Mouse (Mus musculus) E14TG2a.4 (cell line): ENCODE results near the gene Atraid.

Experiments used
- H3K27me3 ChIP-seq: 2 replicates; pipeline ENCODE4 v1.6.1; 2014; ENCODE audit warnings: low read length, control low read depth; ENCODE audit not compliant: insufficient read depth
- H3K36me3 ChIP-seq: 2 replicates; pipeline ENCODE4 v1.6.1; 2014; ENCODE audit warnings: low read length, control low read depth; ENCODE audit not compliant: insufficient read depth
- H3K4me1 ChIP-seq: replicated peaks from 2 replicates; pipeline ENCODE4 v1.6.1; 2014; ENCODE audit warnings: low read depth, low read length, control low read depth
- H3K4me3 ChIP-seq: replicated peaks from 2 replicates; pipeline ENCODE4 v1.5.1; 2014; ENCODE audit warnings: mild to moderate bottlenecking, low read length
- H3K9me3 ChIP-seq: 2 replicates; pipeline ENCODE4 v1.6.1; 2014; ENCODE audit warnings: low read length, control low read depth
- CTCF ChIP-seq: conservative IDR thresholded peaks from 2 replicates; pipeline ENCODE4 v1.5.1; 2014; ENCODE audit warnings: low read length
- NANOG ChIP-seq: IDR thresholded peaks from 2 replicates; pipeline ENCODE4 v1.6.1; 2014; ENCODE audit warnings: borderline replicate concordance, low read length, mixed read lengths
- POU5F1 ChIP-seq: IDR thresholded peaks from 2 replicates; pipeline ENCODE4 v1.6.1; 2014; ENCODE audit warnings: low read length, borderline replicate concordance

The Atraid gene

DNA sequence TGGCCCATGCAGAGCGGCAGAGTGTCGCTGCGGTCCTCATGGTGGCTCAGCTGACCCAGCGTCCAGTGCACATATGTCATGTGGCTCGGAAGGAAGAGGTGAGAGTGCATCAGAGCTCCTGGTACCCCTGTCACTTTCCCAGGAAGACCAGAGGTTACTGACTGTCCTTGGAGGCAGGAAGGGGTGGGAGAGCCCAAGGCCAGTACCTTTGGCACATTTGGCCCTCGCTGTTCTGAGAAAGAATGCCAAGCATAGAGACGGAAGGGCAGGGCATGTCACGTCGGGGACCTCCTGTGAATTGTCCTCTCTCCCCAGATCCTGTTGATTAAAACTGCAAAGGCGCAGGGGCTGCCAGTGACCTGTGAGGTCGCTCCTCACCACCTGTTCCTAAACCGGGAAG, 25.1 kb downstream of the Atraid start:
- peaks cover 55% of the 10 kb centered on the region for H3K4me1 ChIP-seq

DNA sequence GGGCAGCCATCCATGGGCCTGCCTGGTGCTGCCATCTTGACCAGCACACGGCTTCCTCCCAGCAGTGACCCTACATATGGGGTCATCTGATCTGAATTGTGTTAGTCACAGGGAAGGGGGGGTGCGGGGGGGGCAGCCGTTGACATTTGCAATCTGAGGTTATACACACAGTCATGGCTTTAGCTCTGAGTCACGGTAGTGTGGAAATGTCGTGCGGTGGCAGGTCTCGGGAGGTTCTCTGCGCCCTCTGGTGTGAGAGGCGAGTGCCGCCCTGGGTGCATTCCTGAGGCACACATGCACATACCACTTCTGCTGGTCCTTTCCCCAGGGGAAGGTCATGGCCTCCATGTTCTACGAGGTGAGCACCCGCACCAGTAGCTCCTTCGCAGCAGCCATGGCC, 28.2 kb downstream of the Atraid start:
- TF ChIP-seq POU5F1 (no peak), NANOG (no peak), CTCF (no peak)
- Histone ChIP-seq H3K4me1 (peaks cover 45% of the 10 kb centered on the region), H3K27me3 (no peaks in the 10 kb centered on the region), H3K36me3 (peaks cover 84% of the 10 kb centered on the region), H3K4me3 (no peak overlapping the region), H3K9me3 (no peaks in the 10 kb centered on the region)

More for the DNA sequence above, 25.1 kb downstream of the Atraid start:
- no peak overlapping the region for H3K4me3 ChIP-seq
- H3K27me3 ChIP-seq = no peaks in the 10 kb centered on the region
- H3K9me3 ChIP-seq = no peaks in the 10 kb centered on the region
- TF ChIP-seq POU5F1 (no peak), NANOG (no peak), CTCF (no peak)
- peaks cover 100% of the 10 kb centered on the region for H3K36me3 ChIP-seq

DNA sequence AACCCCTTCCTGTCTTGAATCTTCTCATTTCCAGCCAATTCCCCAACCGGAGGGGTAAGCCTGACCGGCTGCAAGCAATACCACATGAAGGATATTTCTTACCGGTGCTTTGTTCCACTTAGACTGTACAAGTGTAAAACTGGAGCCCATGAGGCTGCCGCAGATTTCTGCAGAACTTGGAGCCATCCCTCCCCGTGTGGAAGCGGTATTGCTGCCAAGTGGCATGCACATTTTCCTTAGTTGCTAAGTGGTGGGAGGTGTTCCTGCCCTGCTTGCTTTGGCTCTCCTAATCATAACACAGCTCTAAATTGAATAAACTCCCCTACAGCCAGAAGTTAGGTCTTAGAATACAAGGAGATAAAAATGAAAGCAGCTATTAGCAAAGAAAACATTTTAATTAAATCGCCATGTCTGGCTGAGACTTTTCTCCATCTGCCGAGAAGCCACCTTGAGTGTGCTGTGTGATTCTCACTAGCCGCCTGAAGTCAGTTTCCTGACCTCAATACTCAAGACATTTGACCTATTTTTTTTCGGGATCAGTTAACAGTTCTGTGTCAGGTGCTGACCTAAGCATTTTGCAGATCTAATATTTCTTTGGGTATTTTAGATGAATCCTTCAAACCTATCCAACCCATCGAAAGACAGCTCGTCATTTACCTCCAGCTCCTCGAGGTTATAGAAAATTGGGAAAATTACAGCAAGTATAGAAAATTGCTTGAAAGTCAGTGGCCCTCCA, 32.1 kb downstream of the Atraid start:
- Histone ChIP-seq H3K4me1 (peaks cover 24% of the 10 kb centered on the region), H3K36me3 (peaks cover 45% of the 10 kb centered on the region), H3K4me3 (no peak overlapping the region), H3K27me3 (peaks cover 5% of the 10 kb centered on the region; the same call in 1 of the 2 replicates), H3K9me3 (no peaks in the 10 kb centered on the region)
- TF ChIP-seq CTCF = no peak

DNA sequence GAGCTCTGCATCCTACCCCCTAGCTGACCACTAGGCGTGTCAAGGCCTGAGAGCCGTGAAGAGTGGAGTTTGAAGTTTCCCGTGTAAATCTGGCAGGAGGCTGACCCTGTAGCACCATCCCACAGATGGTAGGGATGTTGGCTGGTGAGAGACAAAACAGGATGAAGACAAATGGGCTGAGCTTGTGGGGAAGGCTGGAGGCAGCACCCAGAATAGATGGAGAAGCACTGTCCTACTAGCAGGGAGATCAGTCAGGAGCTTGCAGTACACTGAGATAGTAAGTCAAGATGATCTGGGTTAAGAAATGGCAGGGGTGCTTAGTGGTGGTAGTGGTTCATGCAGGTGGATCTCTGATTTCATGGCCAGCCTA, 32.7 kb downstream of the Atraid start:
- no peak overlapping the region for H3K4me3 ChIP-seq
- H3K4me1 ChIP-seq = peaks cover 19% of the 10 kb centered on the region
- H3K36me3 ChIP-seq = peaks cover 40% of the 10 kb centered on the region
- no peaks in the 10 kb centered on the region for H3K9me3 ChIP-seq
- TF ChIP-seq NANOG (no peak), CTCF (no peak), POU5F1 (no peak)
- peaks cover 7% of the 10 kb centered on the region for H3K27me3 ChIP-seq

DNA sequence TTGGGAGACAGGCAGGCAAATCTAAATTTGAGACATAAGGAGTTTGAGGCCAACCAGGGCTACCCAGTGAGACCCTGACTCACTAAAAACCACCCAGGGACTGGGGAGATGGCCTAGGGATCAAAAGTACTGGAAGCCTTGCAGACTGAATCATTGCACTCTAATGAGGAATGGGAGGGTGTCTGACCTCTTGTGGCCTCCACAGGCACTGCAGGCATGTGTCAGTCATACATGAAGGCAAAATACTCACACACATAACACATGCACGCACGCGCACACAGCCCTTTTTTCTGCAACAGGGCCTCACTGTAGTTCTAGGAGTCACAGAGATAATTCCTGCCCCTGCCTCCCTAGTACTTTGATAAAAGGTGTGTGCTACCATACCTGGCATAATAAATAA, 33.3 kb downstream of the Atraid start:
- Histone ChIP-seq H3K4me3 (no peak overlapping the region), H3K27me3 (peaks cover 13% of the 10 kb centered on the region), H3K36me3 (peaks cover 34% of the 10 kb centered on the region), H3K9me3 (no peaks in the 10 kb centered on the region), H3K4me1 (peaks cover 16% of the 10 kb centered on the region)
- no peak for TF ChIP-seq NANOG
- peak; percentile 74 for TF ChIP-seq CTCF

DNA sequence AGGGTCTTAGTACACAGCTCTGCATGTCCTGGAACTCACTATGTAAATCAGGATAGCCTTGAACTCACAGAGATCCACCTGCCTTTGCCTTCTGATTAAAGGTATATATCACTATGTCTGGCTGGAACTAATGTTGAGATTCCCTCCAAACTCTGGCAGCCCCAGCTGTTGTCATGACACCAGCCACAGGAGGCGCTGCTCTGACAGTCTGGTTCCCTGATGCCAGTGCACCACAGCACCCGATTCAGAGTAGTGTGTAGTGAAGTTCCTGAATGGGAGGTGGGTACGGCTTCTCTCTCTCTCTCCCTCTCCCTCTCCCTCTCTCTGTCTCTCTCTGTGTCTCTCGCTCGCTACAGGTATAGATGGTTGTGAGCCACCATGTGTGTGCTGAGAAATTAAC, 34.2 kb downstream of the Atraid start:
- H3K4me3 ChIP-seq = no peak overlapping the region
- peaks cover 21% of the 10 kb centered on the region for H3K27me3 ChIP-seq
- peaks cover 24% of the 10 kb centered on the region for H3K36me3 ChIP-seq
- H3K4me1 ChIP-seq = peaks cover 7% of the 10 kb centered on the region
- H3K9me3 ChIP-seq = no peaks in the 10 kb centered on the region
- TF ChIP-seq NANOG (no peak), CTCF (peak; percentile 21; the same call in 1 of the 2 replicates), POU5F1 (no peak)

DNA sequence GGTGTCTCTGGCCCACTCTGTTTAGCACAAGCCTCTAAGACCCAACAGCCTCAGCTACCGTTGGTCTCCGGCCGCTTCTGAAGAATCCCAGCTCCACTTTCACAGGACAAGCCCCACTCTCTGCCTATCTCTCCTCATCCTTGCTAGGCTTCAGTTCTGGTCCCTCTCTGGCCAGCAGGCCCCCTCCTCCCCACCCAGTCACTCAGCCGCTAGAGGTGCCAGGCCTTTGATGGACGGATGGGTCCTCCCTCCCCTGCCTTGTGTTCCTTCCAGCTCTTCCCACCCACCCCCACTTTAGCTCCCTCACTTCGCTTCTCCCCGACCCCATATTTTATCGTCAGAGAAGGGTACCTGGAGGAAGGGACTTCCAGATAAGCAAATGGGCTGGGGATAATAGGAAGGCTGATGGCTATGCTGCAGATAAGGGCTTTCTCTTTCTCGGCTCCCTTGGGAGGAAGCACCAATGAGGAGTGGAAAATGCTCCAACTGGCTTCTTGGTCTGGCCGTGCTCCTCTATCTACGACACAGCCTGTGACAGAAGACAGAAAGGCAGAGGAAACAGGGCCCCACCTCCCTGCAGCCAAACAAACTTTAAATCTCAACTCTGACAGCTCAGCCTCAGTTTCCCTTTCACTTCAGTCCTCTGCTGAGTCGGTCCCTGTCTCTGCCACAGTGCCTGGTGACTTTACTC, 35.0 kb downstream of the Atraid start:
- peaks cover 9% of the 10 kb centered on the region for H3K4me1 ChIP-seq
- peaks cover 17% of the 10 kb centered on the region for H3K36me3 ChIP-seq
- no peak for TF ChIP-seq POU5F1
- H3K4me3 ChIP-seq = no peak overlapping the region
- peaks cover 26% of the 10 kb centered on the region for H3K27me3 ChIP-seq
- no peaks in the 10 kb centered on the region for H3K9me3 ChIP-seq

DNA sequence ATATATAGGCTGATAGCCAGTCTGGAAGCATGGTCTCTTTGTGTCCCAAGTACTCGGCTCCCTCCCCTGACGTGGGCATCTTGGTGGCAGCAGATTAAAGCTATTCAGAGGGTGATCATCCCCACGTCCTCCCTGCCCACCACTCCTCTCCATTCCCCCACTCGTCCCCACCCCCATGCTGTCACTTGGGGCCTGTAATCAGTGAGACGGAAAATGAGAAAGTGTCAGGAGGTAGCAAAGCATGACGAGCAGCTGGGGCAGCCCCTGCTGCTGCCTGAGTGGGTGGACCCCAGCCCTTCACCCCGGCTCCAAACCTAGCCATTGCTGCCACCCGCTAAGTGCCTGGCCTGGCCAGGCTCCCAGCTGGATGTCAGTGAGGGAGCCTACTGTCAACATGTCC, 35.8 kb downstream of the Atraid start:
- TF ChIP-seq NANOG (no peak), POU5F1 (no peak), CTCF (no peak)
- H3K9me3 ChIP-seq = no peaks in the 10 kb centered on the region
- no peak overlapping the region for H3K4me3 ChIP-seq
- peaks cover 8% of the 10 kb centered on the region for H3K36me3 ChIP-seq
- H3K4me1 ChIP-seq = peaks cover 15% of the 10 kb centered on the region
- H3K27me3 ChIP-seq = peaks cover 34% of the 10 kb centered on the region

DNA sequence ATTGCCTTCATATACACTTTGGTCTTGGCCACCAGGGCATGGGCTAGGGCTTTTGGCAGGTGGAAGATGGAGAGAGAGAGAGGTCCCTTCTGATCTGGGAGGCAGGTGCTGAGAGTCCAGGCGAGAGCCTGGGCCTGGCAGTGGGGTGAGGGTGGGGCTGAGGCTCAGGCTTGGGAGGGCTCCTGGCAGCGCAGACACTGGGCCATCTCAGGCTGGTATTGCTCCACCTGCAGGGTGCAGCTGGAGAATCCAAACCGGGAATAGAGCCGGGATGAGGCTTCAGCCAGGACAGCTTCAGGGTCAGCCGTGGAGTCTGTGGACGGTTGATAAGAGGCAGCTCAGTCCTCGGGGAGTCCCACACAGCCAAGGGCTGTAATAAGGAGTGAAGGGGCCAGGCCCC, 38.5 kb downstream of the Atraid start:
- no peak for TF ChIP-seq NANOG
- TF ChIP-seq POU5F1 = no peak
- TF ChIP-seq CTCF = no peak
- Histone ChIP-seq H3K4me3 (no peak overlapping the region), H3K4me1 (peaks cover 28% of the 10 kb centered on the region), H3K27me3 (peaks cover 61% of the 10 kb centered on the region), H3K9me3 (no peaks in the 10 kb centered on the region), H3K36me3 (no peaks in the 10 kb centered on the region)
